Mouse (Mus musculus) liver, adult 2 months (tissue): ENCODE measurements at regions not wholly inside any gene's neighbourhood (a gene's known extent, or its start where the extent isn't known, plus 50 kb on each side); places are given as distances from the start of the nearest gene placed in this dataset.

Experiments used
- DNase-seq: peaks from one replicate; pipeline ENCODE4 v3.0.0-alpha.2; 2011; ENCODE audit warnings: low read depth, low spot score; ENCODE audit errors: extremely low read depth
- H3K27ac ChIP-seq: fragments of 200-500 bp; replicated peaks from 2 replicates; pipeline ENCODE4 v1.5.1; 2012; ENCODE audit warnings: low read depth, mild to moderate bottlenecking, control low read depth, inconsistent platforms, low read length; ENCODE audit not compliant: insufficient read depth
- H3K27me3 ChIP-seq: fragments of 200-500 bp; 2 replicates; pipeline ENCODE4 v1.6.1; 2012; ENCODE audit warnings: mild to moderate bottlenecking, moderate library complexity, low read length, inconsistent platforms; ENCODE audit not compliant: control insufficient read depth, insufficient read depth
- H3K36me3 ChIP-seq: fragments of 200-500 bp; 2 replicates; pipeline ENCODE4 v1.6.1; 2012; ENCODE audit warnings: low read length, inconsistent platforms; ENCODE audit not compliant: control insufficient read depth, insufficient read depth
- H3K4me1 ChIP-seq: fragments of 200-500 bp; 2 replicates; pipeline ENCODE4 v1.6.1; 2011; ENCODE audit warnings: low read length; ENCODE audit not compliant: control insufficient read depth, insufficient read depth
- H3K4me3 ChIP-seq: fragments of 200-500 bp; 2 replicates; pipeline ENCODE4 v1.5.1; 2011; ENCODE audit warnings: low read depth, mild to moderate bottlenecking, control low read depth, low read length, moderate library complexity; ENCODE audit not compliant: insufficient read depth
- H3K79me2 ChIP-seq: fragments of 200-500 bp; 2 replicates; pipeline ENCODE4 v1.6.1; 2012; ENCODE audit warnings: inconsistent platforms, mild to moderate bottlenecking, low read length, moderate library complexity; ENCODE audit not compliant: control insufficient read depth, insufficient read depth
- H3K9ac ChIP-seq: fragments of 200-500 bp; 2 replicates; pipeline ENCODE4 v1.6.1; 2012; ENCODE audit warnings: low read depth, mild to moderate bottlenecking, control low read depth, inconsistent platforms, low read length
- CTCF ChIP-seq: fragments of 200-500 bp; IDR thresholded peaks from 2 replicates; pipeline ENCODE4 v1.5.1; 2011; ENCODE audit warnings: low read depth, low read length, control low read depth
- POLR2A ChIP-seq: fragments of 200-500 bp; IDR thresholded peaks from 2 replicates; pipeline ENCODE4 v1.6.1; 2011; ENCODE audit warnings: low read length, control low read depth; ENCODE audit not compliant: insufficient read depth; ENCODE audit errors: extremely low read depth
- WGBS: fragments of 180-500 bp; shearing (Covaris S2); methylation state at CpG from one replicate; pipeline ENCODE4 v1.1.7; 2018; 5-methylcytosine and 5-hydroxymethylcytosine counted together

GRCm38 (mm10) chr9:85588077-85588476 lies 161.1 kb downstream of the Ibtk start:
- Histone ChIP-seq H3K4me3 (no peak overlapping the region), H3K27ac (no peak overlapping the region), H3K4me1 (no peaks in the 10 kb centered on the region), H3K9ac (no peak overlapping the region), H3K27me3 (no peaks in the 10 kb centered on the region), H3K79me2 (no peaks in the 10 kb centered on the region), H3K36me3 (no peaks in the 10 kb centered on the region)
- 46% methylated on average over 2 of the region's 2 CpGs for WGBS
- DNase-seq: peak; percentile 16
- no peak for TF ChIP-seq POLR2A
- TF ChIP-seq CTCF: peak; percentile 7; the same call in 1 of the 2 replicates

GRCm38 (mm10) chr9:85581028-85581595 lies 168.0 kb downstream of the Ibtk start:
- H3K27ac ChIP-seq: no peak overlapping the region
- 68% methylated on average over 1 of the region's 1 CpGs for WGBS
- TF ChIP-seq POLR2A (no peak), CTCF (no peak)
- H3K27me3 ChIP-seq: no peaks in the 10 kb centered on the region
- H3K4me1 ChIP-seq: no peaks in the 10 kb centered on the region
- DNase-seq: no peak
- no peaks in the 10 kb centered on the region for H3K79me2 ChIP-seq
- H3K9ac ChIP-seq: no peak overlapping the region
- H3K36me3 ChIP-seq: no peaks in the 10 kb centered on the region
- H3K4me3 ChIP-seq: no peak overlapping the region

- H3K4me1 ChIP-seq: no peaks in the 10 kb centered on the region
- no peaks in the 10 kb centered on the region for H3K79me2 ChIP-seq
- no peak overlapping the region for H3K4me3 ChIP-seq
- H3K36me3 ChIP-seq: no peaks in the 10 kb centered on the region
- DNase-seq: no peak
- H3K27ac ChIP-seq: no peak overlapping the region
- TF ChIP-seq POLR2A (no peak), CTCF (no peak)
- H3K27me3 ChIP-seq: no peaks in the 10 kb centered on the region
- 91% methylated on average over 7 of the region's 7 CpGs for WGBS
- H3K9ac ChIP-seq: no peak overlapping the region
Measured at GRCm38 (mm10) chr9:85577812-85578211, 171.3 kb downstream of the Ibtk start.

- DNase-seq: peak; percentile 21
- no peaks in the 10 kb centered on the region for H3K27me3 ChIP-seq
- no peaks in the 10 kb centered on the region for H3K36me3 ChIP-seq
- H3K4me1 ChIP-seq: no peaks in the 10 kb centered on the region
- H3K79me2 ChIP-seq: no peaks in the 10 kb centered on the region
- H3K27ac ChIP-seq: no peak overlapping the region
- H3K4me3 ChIP-seq: no peak overlapping the region
- H3K9ac ChIP-seq: no peak overlapping the region
- TF ChIP-seq POLR2A (no peak), CTCF (no peak)
- WGBS: 89% methylated on average over 1 of the region's 1 CpGs
Measured at GRCm38 (mm10) chr9:85577338-85577737, 171.8 kb downstream of the Ibtk start.

- 78% methylated on average over 8 of the region's 8 CpGs for WGBS
- H3K36me3 ChIP-seq: no peaks in the 10 kb centered on the region
- TF ChIP-seq POLR2A: no peak
- TF ChIP-seq CTCF: no peak
Measured at GRCm38 (mm10) chr9:85568877-85569276, 180.3 kb downstream of the Ibtk start.

GRCm38 (mm10) chr9:85551871-85552270 lies 197.3 kb downstream of the Ibtk start:
- H3K4me1 ChIP-seq: no peaks in the 10 kb centered on the region
- TF ChIP-seq CTCF (no peak), POLR2A (no peak)
- WGBS: 7% methylated on average over 1 of the region's 1 CpGs
- no peak overlapping the region for H3K4me3 ChIP-seq
- H3K27me3 ChIP-seq: no peaks in the 10 kb centered on the region
- no peaks in the 10 kb centered on the region for H3K36me3 ChIP-seq
- H3K27ac ChIP-seq: no peak overlapping the region
- H3K79me2 ChIP-seq: no peaks in the 10 kb centered on the region
- no peak for DNase-seq
- H3K9ac ChIP-seq: no peak overlapping the region

More at GRCm38 (mm10) chr9:85568877-85569276, 180.3 kb downstream of the Ibtk start:
- H3K79me2 ChIP-seq: no peaks in the 10 kb centered on the region
- H3K27ac ChIP-seq: no peak overlapping the region
- DNase-seq: peak; percentile 32
- no peaks in the 10 kb centered on the region for H3K27me3 ChIP-seq
- H3K4me3 ChIP-seq: no peak overlapping the region
- H3K4me1 ChIP-seq: no peaks in the 10 kb centered on the region
- H3K9ac ChIP-seq: no peak overlapping the region
